Mouse (Mus musculus) bone marrow macrophage, adult 2 months (primary cell): ENCODE measurements around the gene Cdc42ep5.

Source experiments
- CTCF ChIP-seq: IDR thresholded peaks from 2 replicates; pipeline ENCODE4 v1.5.1; 2012; ENCODE audit warnings: low read depth, mild to moderate bottlenecking, low read length, moderate library complexity
- POLR2A ChIP-seq: IDR thresholded peaks from 2 replicates; pipeline ENCODE4 v1.6.1; 2012; ENCODE audit warnings: mild to moderate bottlenecking, low read depth, low read length, borderline replicate concordance

- TF ChIP-seq POLR2A (no peak), CTCF (no peak)
Observed at GRCm38 (mm10) chr7:4103411-4103810, 61.2 kb downstream of the Cdc42ep5 start.
